Comparison of ENCODE assay signal across 29 mouse cellular contexts in the genomic region with DNA sequence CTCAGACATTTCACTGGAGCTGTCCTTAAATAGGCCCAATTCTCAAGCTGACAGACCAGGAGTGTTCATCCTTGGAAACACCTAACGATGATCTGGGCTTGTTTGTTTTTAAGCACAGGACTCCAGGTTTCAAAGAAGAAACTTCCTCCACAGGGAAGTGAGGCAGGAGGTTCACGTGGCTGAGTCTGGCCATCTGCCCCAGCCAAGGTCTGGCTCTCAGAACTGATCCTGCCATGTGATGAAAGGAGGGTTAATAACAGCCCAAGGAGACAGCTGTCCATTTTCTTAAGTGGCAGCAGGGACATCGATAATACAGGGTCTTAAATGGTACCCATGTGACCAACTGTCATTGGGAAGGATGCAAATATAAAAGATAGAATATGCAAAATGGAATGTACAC. TPM values are rescaled to one million over a fixed set of nuclear protein-coding genes. Genes with fewer than 3 reads are reported as not detected.
"Had no signal": no experiment of that assay in that cellular context is flagged by ENCODE, and none has a peak within 500 bp of the region (broad histone marks: within the 10 kb centered on the region; RNA-seq: fewer than 3 reads in every experiment).

No protein-coding gene starts in this region.

- H3K4me2 ChIP-seq: heart, embryonic 11.5 days; heart, embryonic 13.5 days; heart, embryonic 15.5 days; hindbrain, embryonic 13.5 days; hindbrain, embryonic 15.5 days; kidney, embryonic 15.5 days; limb, embryonic 13.5 days; limb, embryonic 15.5 days had no signal

- H3K9ac ChIP-seq: heart, embryonic 13.5 days; heart, embryonic 15.5 days; hindbrain, embryonic 13.5 days; hindbrain, embryonic 15.5 days; kidney, embryonic 15.5 days; limb, embryonic 13.5 days; limb, embryonic 15.5 days had no signal

- ATAC-seq: hindbrain, postnatal 0 days; intestine, embryonic 16.5 days had no signal

- H3K4me3 ChIP-seq: heart, adult 2 months; heart, embryonic 13.5 days; heart, embryonic 15.5 days; hindbrain, embryonic 13.5 days; hindbrain, embryonic 15.5 days; kidney, embryonic 15.5 days; limb, embryonic 13.5 days; limb, embryonic 15.5 days had no signal

- H3K27ac ChIP-seq: heart, adult 2 months; heart, embryonic 13.5 days; heart, embryonic 15.5 days; hindbrain, embryonic 13.5 days; hindbrain, embryonic 15.5 days; hindbrain, postnatal 0 days; kidney, embryonic 15.5 days; kidney, postnatal 0 days; limb, embryonic 13.5 days; limb, embryonic 15.5 days had no signal

- H3K9me3 ChIP-seq: heart, embryonic 13.5 days; heart, embryonic 15.5 days; hindbrain, embryonic 15.5 days; kidney, embryonic 15.5 days; limb, embryonic 13.5 days; limb, embryonic 15.5 days had no signal

- DNase-seq: gastrocnemius, postnatal 14 days; gastrocnemius, postnatal 36 days; heart, adult 11 months; heart, adult 2 months; heart, postnatal 14 days; heart, postnatal 36 days; kidney, adult 11 months; kidney, adult 2 months; kidney, adult 9 months; kidney, postnatal 14 days; kidney, postnatal 36 days; layer of hippocampus, adult 9-11 months; layer of hippocampus, postnatal 36 days; left cerebral cortex, postnatal 4 days had no signal

RNA-seq across cellular contexts. Expression of gene Lhx3, which starts 1.5 kb away (rescaled TPM):
- polyA plus RNA-seq: heart, adult 2 months; heart, embryonic 15.5 days; heart, postnatal 0 days; intestine, embryonic 14.5 days; kidney, adult 2 months; kidney, embryonic 15.5 days; kidney, postnatal 0 days; limb, embryonic 11.5 days; limb, embryonic 13.5 days; limb, embryonic 15.5 days; liver, adult 2 months had no signal
